Comparison of ENCODE assay signal across 8 mouse cellular contexts in genomic region chr8:90887328-90887727, GRCm38 (mm10). TPM values are rescaled to one million over a fixed set of nuclear protein-coding genes. Genes with fewer than 3 reads are reported as not detected.
A peak's percentile ranks its signal among the peaks of the same experiment; 100 is the strongest.
DNase-seq lines count a peak whose midpoint lies in the region; ATAC-seq and TF ChIP-seq lines count a peak whose summit lies in the region.
"Not testable (repeated sequence)": the region's sequence is repeated elsewhere in the genome, so short reads cannot be mapped to it uniquely, and the experiment has no call there.

No protein-coding gene starts in this region.

- not testable (repeated sequence) for TF ChIP-seq CTCF in CH12.LX (conservative IDR thresholded peaks at IDR 0.05 in 1 of 2, IDR thresholded peaks at IDR 0.05 in 1 of 2; ENCODE audit: low read depth in 2 of 2, low read length in 2 of 2); embryonic fibroblast, embryonic 13.5 days (IDR thresholded peaks at IDR 0.05; ENCODE audit: borderline replicate concordance, insufficient read depth, low read length); kidney, postnatal 0 days (IDR thresholded peaks at IDR 0.05; ENCODE audit: low read depth); spleen, adult 2 months (IDR thresholded peaks at IDR 0.05; ENCODE audit: extremely low read depth, insufficient read depth, insufficient read length, insufficient replicate concordance)

- TF ChIP-seq EP300 in CH12.LX (IDR thresholded peaks at IDR 0.05; ENCODE audit: low read length), result not testable (repeated sequence)

- H3K36me3 ChIP-seq in CH12.LX (replicated peaks in 1 of 2; ENCODE audit: control insufficient read depth in 1 of 2, insufficient read depth in 1 of 2, low read length in 1 of 2), result peaks cover 3 to 14% of the 10 kb centered on the region in 2 experiments
- not testable (repeated sequence) for H3K36me3 ChIP-seq in heart, embryonic 10.5 days; hindbrain, embryonic 14.5 days (replicated peaks; ENCODE audit: control insufficient read depth, insufficient read depth); kidney, postnatal 0 days (ENCODE audit: insufficient read depth, low read length); liver, embryonic 13.5 days; midbrain, embryonic 12.5 days; spleen, adult 2 months (ENCODE audit: control insufficient read depth, insufficient read depth, low read length)

- 0 out of 2 replicates have a peak overlapping the region, but pooled peaks have one; percentile 48 for H3K9ac ChIP-seq in CH12.LX (ENCODE audit: insufficient read depth, low read depth)
- H3K9ac ChIP-seq in hindbrain, embryonic 14.5 days; kidney, postnatal 0 days (ENCODE audit: low read depth, low read length); liver, embryonic 13.5 days; midbrain, embryonic 12.5 days (replicated peaks): not testable (repeated sequence)

- not testable (repeated sequence) for TF ChIP-seq RAD21 in CH12.LX (IDR thresholded peaks at IDR 0.05; ENCODE audit: low read depth, low read length)

- not testable (repeated sequence) for H3K27ac ChIP-seq in CH12.LX (ENCODE audit: insufficient read depth, low read depth); embryonic fibroblast, embryonic 13.5 days (ENCODE audit: insufficient read depth, low read length); heart, embryonic 10.5 days; hindbrain, embryonic 14.5 days; kidney, postnatal 0 days; liver, embryonic 13.5 days; midbrain, embryonic 12.5 days (replicated peaks)
- H3K27ac ChIP-seq in spleen, adult 2 months (ENCODE audit: insufficient read depth, low read length), result peak overlapping the region; percentile 59

- peak overlapping the region in 2 of 3 experiments; percentile 42 to 43 for H3K4me3 ChIP-seq in CH12.LX (replicated peaks in 1 of 3; ENCODE audit: low read depth in 2 of 3, low read length in 2 of 3, poor library complexity in 1 of 3)
- peak overlapping the region; percentile 51 for H3K4me3 ChIP-seq in embryonic fibroblast, embryonic 13.5 days (ENCODE audit: insufficient read depth, low read length)
- peak overlapping the region; percentile 45 for H3K4me3 ChIP-seq in heart, embryonic 10.5 days
- H3K4me3 ChIP-seq in hindbrain, embryonic 14.5 days (replicated peaks; ENCODE audit: low read length), result peak overlapping the region; percentile 26
- H3K4me3 ChIP-seq in kidney, postnatal 0 days (replicated peaks; ENCODE audit: low read depth, low read length), result peak overlapping the region; percentile 26; the same call in 1 of the 2 replicates
- H3K4me3 ChIP-seq in liver, embryonic 13.5 days (replicated peaks), result peak overlapping the region; percentile 52
- peak overlapping the region; percentile 38 for H3K4me3 ChIP-seq in midbrain, embryonic 12.5 days
- H3K4me3 ChIP-seq in spleen, adult 2 months (ENCODE audit: extremely low read depth, insufficient read depth, insufficient read length), result not testable (repeated sequence)

- not testable (repeated sequence) for H3K9me3 ChIP-seq in CH12.LX (replicated peaks; ENCODE audit: low read length); heart, embryonic 10.5 days; hindbrain, embryonic 14.5 days (ENCODE audit: control insufficient read depth, low read length); kidney, postnatal 0 days (replicated peaks; ENCODE audit: low read length); liver, embryonic 13.5 days (replicated peaks); midbrain, embryonic 12.5 days

- dilution Hi-C loops in CH12.LX (cut with MboI; ENCODE audit: extremely low pct_ligation_motif_present, extremely low pct_unique_long_range_greater_than_20kb, low sequenced_read_pairs), result not testable (repeated sequence)

- H3K4me1 ChIP-seq in CH12.LX (ENCODE audit: control insufficient read depth in 1 of 2, insufficient read depth in 2 of 2); embryonic fibroblast, embryonic 13.5 days (ENCODE audit: control insufficient read depth, insufficient read depth, low read length); heart, embryonic 10.5 days; hindbrain, embryonic 14.5 days (replicated peaks; ENCODE audit: control insufficient read depth, insufficient read depth, low read length); kidney, postnatal 0 days (replicated peaks; ENCODE audit: insufficient read depth, low read length); liver, embryonic 13.5 days (replicated peaks); midbrain, embryonic 12.5 days; spleen, adult 2 months (ENCODE audit: control insufficient read depth, insufficient read depth, insufficient read length): not testable (repeated sequence)

- ATAC-seq in hindbrain, embryonic 14.5 days (ENCODE audit: low FRiP score); kidney, postnatal 0 days (replicated peaks; ENCODE audit: low FRiP score, low read depth); liver, embryonic 13.5 days (ENCODE audit: low read depth); midbrain, embryonic 12.5 days (ENCODE audit: low FRiP score, low read depth): not testable (repeated sequence)

- not testable (repeated sequence) for TF ChIP-seq POLR2A in CH12.LX (IDR thresholded peaks at IDR 0.05; ENCODE audit: low read depth, low read length); embryonic fibroblast, embryonic 13.5 days (IDR thresholded peaks at IDR 0.05; ENCODE audit: low read depth, low read length); spleen, adult 2 months (IDR thresholded peaks at IDR 0.05; ENCODE audit: low read depth, low read length)

- not testable (repeated sequence) for H3K4me2 ChIP-seq in CH12.LX (ENCODE audit: insufficient read depth, low read depth, poor library complexity, severe bottlenecking); kidney, postnatal 0 days (ENCODE audit: low read length); liver, embryonic 13.5 days
- peak overlapping the region; percentile 30; the same call in 1 of the 2 replicates for H3K4me2 ChIP-seq in hindbrain, embryonic 14.5 days (replicated peaks)
- H3K4me2 ChIP-seq in midbrain, embryonic 12.5 days (replicated peaks), result peak overlapping the region; percentile 31; the same call in 1 of the 2 replicates

- H3K79me2 ChIP-seq in CH12.LX (replicated peaks; ENCODE audit: control insufficient read depth, extremely low read depth, insufficient read depth, poor library complexity, severe bottlenecking), result not testable (repeated sequence)

- WGBS in heart, embryonic 10.5 days, result no CpG with 5 or more reads among the region's 20 CpGs
- no CpG with 5 or more reads among the region's 20 CpGs for WGBS in hindbrain, embryonic 14.5 days
- no CpG with 5 or more reads among the region's 20 CpGs for WGBS in kidney, postnatal 0 days
- no CpG with 5 or more reads among the region's 20 CpGs for WGBS in liver, embryonic 13.5 days (ENCODE audit: insufficient replicate concordance)
- WGBS in midbrain, embryonic 12.5 days, result no CpG with 5 or more reads among the region's 20 CpGs
- no CpG with 5 or more reads among the region's 20 CpGs for WGBS in spleen, adult 2 months

- DNase-seq in CH12.LX (ENCODE audit: extremely low read depth); heart, embryonic 10.5 days (ENCODE audit: low spot score); hindbrain, embryonic 14.5 days (ENCODE audit: low spot score); kidney, postnatal 0 days (ENCODE audit: low spot score); liver, embryonic 13.5 days; spleen, adult 2 months (ENCODE audit: low read depth in 1 of 2, low spot score in 2 of 2): not testable (repeated sequence)

- in situ Hi-C loops in CH12.LX (cut with MboI; ENCODE audit: low pct_ligation_motif_present, low pct_unique_long_range_greater_than_20kb, low sequenced_read_pairs), result not testable (repeated sequence)

- not testable (repeated sequence) for H3K27me3 ChIP-seq in CH12.LX (replicated peaks); hindbrain, embryonic 14.5 days (ENCODE audit: control insufficient read depth, insufficient read depth, low read length); kidney, postnatal 0 days (ENCODE audit: insufficient read depth, low read length); liver, embryonic 13.5 days; midbrain, embryonic 12.5 days; spleen, adult 2 months (ENCODE audit: control insufficient read depth, insufficient read depth, low read length)
- H3K27me3 ChIP-seq in heart, embryonic 10.5 days (ENCODE audit: insufficient read depth, poor library complexity, severe bottlenecking), result peaks cover 13% of the 10 kb centered on the region; the same call in 1 of the 2 replicates

RNA-seq across cellular contexts. Expression of gene Chd9, which starts 59.2 kb away (rescaled TPM):
- total RNA-seq in CH12.LX (2012; rRNA removed), result 15.1 and 17.2 TPM in 2 replicates
- 11.8 and 12.7 TPM in 2 replicates for total RNA-seq in CH12.LX (2014; rRNA removed)
- polyA plus RNA-seq in CH12.LX (2012; ENCODE audit: insufficient read length, low read depth), result 52.5 and 188 TPM in 2 replicates
- polyA plus RNA-seq in embryonic fibroblast, embryonic 13.5 days (2011; ENCODE audit: insufficient read length, low read depth, missing spikeins), result 83.6 and 95.9 TPM in 2 replicates
- polyA plus RNA-seq in heart, embryonic 10.5 days (2016; fragmentation: Nextera tagmentation; extraction: Ambion mirVana), result 31.5 and 36.8 TPM in 2 replicates
- polyA plus RNA-seq in hindbrain, embryonic 14.5 days (2014; fragmentation: Nextera tagmentation; extraction: Ambion mirVana), result 99.2 and 103 TPM in 2 replicates
- 116 and 117 TPM in 2 replicates for polyA plus RNA-seq in kidney, postnatal 0 days (2015; fragmentation: Nextera tagmentation; extraction: Ambion mirVana)
- polyA plus RNA-seq in liver, embryonic 13.5 days (2015; fragmentation: Nextera tagmentation; extraction: Ambion mirVana), result 10.8 and 11.9 TPM in 2 replicates
- polyA plus RNA-seq in midbrain, embryonic 12.5 days (2016; fragmentation: Nextera tagmentation; extraction: Ambion mirVana), result 52.1 and 58.9 TPM in 2 replicates
- polyA plus RNA-seq in spleen, adult 2 months (2012; rRNA removed), result 68.2 and 99.5 TPM in 2 replicates
